Mouse (Mus musculus) lung, embryonic 14.5 days (tissue): ENCODE data around the gene Man2a2. TPM values are rescaled to one million over a fixed set of nuclear protein-coding genes. Genes with fewer than 3 reads are reported as not detected.
"Not testable (repeated sequence)": the region's sequence is repeated elsewhere in the genome, so short reads cannot be mapped to it uniquely, and the experiment has no call there.

Experiments
- ATAC-seq: fragments of 200-750 bp; cut with Nextera tagmentation; 2 replicates; pipeline ENCODE4 v1.8.0; 2017; ENCODE audit warnings: mild to moderate bottlenecking, moderate TSS enrichment, moderate library complexity; ENCODE audit not compliant: insufficient read depth
- DNase-seq: peaks from one replicate; pipeline ENCODE4 v3.0.0-alpha.2; 2015
- H3K27ac ChIP-seq: fragments of 300-500 bp; sonication (generic); 2 replicates; pipeline ENCODE4 v1.5.1; 2014; ENCODE audit warnings: low read depth, mild to moderate bottlenecking, moderate library complexity
- H3K27me3 ChIP-seq: fragments of 300-500 bp; sonication (generic); 2 replicates; pipeline ENCODE4 v1.6.1; 2014; ENCODE audit warnings: low read length, control low read depth; ENCODE audit not compliant: insufficient read depth
- H3K36me3 ChIP-seq: fragments of 300-500 bp; sonication (generic); 2 replicates; pipeline ENCODE4 v1.6.1; 2014; ENCODE audit warnings: control low read depth; ENCODE audit not compliant: insufficient read depth
- H3K4me1 ChIP-seq: fragments of 300-500 bp; sonication (generic); 2 replicates; pipeline ENCODE4 v1.6.1; 2014; ENCODE audit warnings: antibody characterized with exemption, control low read depth; ENCODE audit not compliant: insufficient read depth
- H3K4me2 ChIP-seq: fragments of 300-500 bp; sonication (generic); 2 replicates; pipeline ENCODE4 v1.6.1; 2014; ENCODE audit warnings: mild to moderate bottlenecking
- H3K4me3 ChIP-seq: fragments of 300-500 bp; sonication (generic); 2 replicates; pipeline ENCODE4 v1.5.1; 2014; ENCODE audit warnings: low read depth, low read length
- H3K9ac ChIP-seq: fragments of 300-500 bp; sonication (generic); 2 replicates; pipeline ENCODE4 v1.6.1; 2014
- H3K9me3 ChIP-seq: fragments of 300-500 bp; sonication (generic); 2 replicates; pipeline ENCODE4 v1.6.1; 2016; ENCODE audit warnings: low read depth, low read length, control low read depth
- CTCF ChIP-seq: IDR thresholded peaks from 2 replicates; pipeline ENCODE4 v1.5.1; 2016; ENCODE audit warnings: antibody characterized with exemption, low read depth
- WGBS: fragments of 180-500 bp; shearing (Covaris S2); extraction: QIAGEN DNeasy Blood & Tissue Kit; methylation state at CpG from one replicate; pipeline ENCODE4 v1.1.7; 2014; 5-methylcytosine and 5-hydroxymethylcytosine counted together
- polyA plus RNA-seq: library from polyadenylated mRNA; unstranded; fragments of >200 nt; fragmentation: Nextera tagmentation; extraction: Ambion mirVana; gene quantifications from 2 replicates; pipeline ENCODE4 v1.2.1, GENCODE M21; 2014

The Man2a2 gene
- polyA plus RNA-seq, 1 experiment from 2014 or later: 23.9 TPM

- no peak for ATAC-seq
- Histone ChIP-seq H3K27ac (no peak overlapping the region), H3K36me3 (peaks cover 59% of the 10 kb centered on the region), H3K4me2 (no peak overlapping the region), H3K4me1 (0 out of 2 replicates have a peak, but pooled peaks cover 10% of the 10 kb centered on the region), H3K9me3 (no peaks in the 10 kb centered on the region), H3K4me3 (no peak overlapping the region), H3K9ac (no peak overlapping the region), H3K27me3 (no peaks in the 10 kb centered on the region)
- DNase-seq: no peak
- TF ChIP-seq CTCF: no peak
- 87% methylated on average over 3 of the region's 3 CpGs for WGBS
These were observed 34.2 kb downstream of the Man2a2 start for GRCm38 (mm10) chr7:80336932-80337331.

- H3K36me3 ChIP-seq: peaks cover 79% of the 10 kb centered on the region
- H3K9ac ChIP-seq: no peak overlapping the region
- ATAC-seq (no peak), DNase-seq (no peak)
- H3K9me3 ChIP-seq: no peaks in the 10 kb centered on the region
- WGBS: 77% methylated on average over 4 of the region's 4 CpGs
- H3K4me1 ChIP-seq: 0 out of 2 replicates have a peak, but pooled peaks cover 10% of the 10 kb centered on the region
- no peak for TF ChIP-seq CTCF
- no peak overlapping the region for H3K27ac ChIP-seq
- H3K4me2 ChIP-seq: no peak overlapping the region
- H3K27me3 ChIP-seq: no peaks in the 10 kb centered on the region
- no peak overlapping the region for H3K4me3 ChIP-seq
These were observed 36.3 kb downstream of the Man2a2 start for GRCm38 (mm10) chr7:80334848-80335247.

GRCm38 (mm10) chr7:80331433-80331832 is 39.7 kb downstream of the Man2a2 start:
- Histone ChIP-seq H3K36me3 (peaks cover 98% of the 10 kb centered on the region), H3K27ac (no peak overlapping the region), H3K9ac (no peak overlapping the region), H3K4me3 (no peak overlapping the region), H3K4me1 (no peaks in the 10 kb centered on the region), H3K4me2 (no peak overlapping the region), H3K9me3 (no peaks in the 10 kb centered on the region), H3K27me3 (no peaks in the 10 kb centered on the region)
- ATAC-seq: no peak
- no peak for DNase-seq
- WGBS: 87% methylated on average over 19 of the region's 19 CpGs
- no peak for TF ChIP-seq CTCF

GRCm38 (mm10) chr7:80330278-80330677 is 40.9 kb downstream of the Man2a2 start:
- H3K4me3 ChIP-seq: no peak overlapping the region
- no peak overlapping the region for H3K27ac ChIP-seq
- no peaks in the 10 kb centered on the region for H3K4me1 ChIP-seq
- no peaks in the 10 kb centered on the region for H3K9me3 ChIP-seq
- ATAC-seq: no peak
- H3K27me3 ChIP-seq: no peaks in the 10 kb centered on the region
- TF ChIP-seq CTCF: no peak
- DNase-seq: no peak
- no peak overlapping the region for H3K9ac ChIP-seq
- H3K4me2 ChIP-seq: no peak overlapping the region
- 89% methylated on average over 8 of the region's 8 CpGs for WGBS
- peaks cover 98% of the 10 kb centered on the region for H3K36me3 ChIP-seq

GRCm38 (mm10) chr7:80326076-80326475 is 45.1 kb downstream of the Man2a2 start:
- no peak overlapping the region for H3K9ac ChIP-seq
- H3K4me1 ChIP-seq: peaks cover 4% of the 10 kb centered on the region; the same call in 1 of the 2 replicates
- no peaks in the 10 kb centered on the region for H3K27me3 ChIP-seq
- H3K36me3 ChIP-seq: peaks cover 60% of the 10 kb centered on the region
- ATAC-seq (no peak), DNase-seq (no peak)
- TF ChIP-seq CTCF: no peak
- no peak overlapping the region for H3K4me3 ChIP-seq
- no peak overlapping the region for H3K27ac ChIP-seq
- H3K9me3 ChIP-seq: no peaks in the 10 kb centered on the region
- 95% methylated on average over 19 of the region's 19 CpGs for WGBS
- no peak overlapping the region for H3K4me2 ChIP-seq

GRCm38 (mm10) chr7:80325292-80325868 is 45.8 kb downstream of the Man2a2 start:
- peak overlapping the region; percentile 46; the same call in 1 of the 2 replicates for H3K27ac ChIP-seq
- H3K36me3 ChIP-seq: peaks cover 59% of the 10 kb centered on the region
- no peaks in the 10 kb centered on the region for H3K9me3 ChIP-seq
- H3K9ac ChIP-seq: no peak overlapping the region
- H3K4me3 ChIP-seq: no peak overlapping the region
- 92% methylated on average over 16 of the region's 16 CpGs for WGBS
- no peak for ATAC-seq
- DNase-seq: no peak
- no peak for TF ChIP-seq CTCF
- H3K27me3 ChIP-seq: no peaks in the 10 kb centered on the region
- peak overlapping the region; percentile 92; the same call in 1 of the 2 replicates for H3K4me2 ChIP-seq
- H3K4me1 ChIP-seq: peaks cover 4% of the 10 kb centered on the region; the same call in 1 of the 2 replicates

GRCm38 (mm10) chr7:80324816-80325119 is 46.4 kb downstream of the Man2a2 start:
- Histone ChIP-seq H3K27ac (peak overlapping the region; percentile 88; the same call in 1 of the 2 replicates), H3K4me2 (peak overlapping the region; percentile 92), H3K4me3 (peak overlapping the region; percentile 48; the same call in 1 of the 2 replicates), H3K36me3 (peaks cover 56% of the 10 kb centered on the region)
- H3K4me1 ChIP-seq, ATAC-seq, DNase-seq, H3K27me3 ChIP-seq, H3K9me3 ChIP-seq, H3K9ac ChIP-seq: not testable (repeated sequence)
- 35% methylated on average over 5 of the region's 5 CpGs for WGBS
